Mouse (Mus musculus) hindbrain, embryonic 13.5 days (tissue): ENCODE data around the gene Lck. TPM values are rescaled to one million over a fixed set of nuclear protein-coding genes. Genes with fewer than 3 reads are reported as not detected.

Source experiments
- ATAC-seq: fragments of 200-750 bp; cut with Nextera tagmentation; 2 replicates; pipeline ENCODE4 v1.8.0; 2017; ENCODE audit warnings: moderate TSS enrichment; ENCODE audit not compliant: low FRiP score
- H3K27ac ChIP-seq: fragments of 300-500 bp; sonication (generic); 2 replicates; pipeline ENCODE4 v1.5.1; 2015; ENCODE audit warnings: inconsistent platforms, mild to moderate bottlenecking, moderate library complexity
- H3K27me3 ChIP-seq: fragments of 300-500 bp; sonication (generic); 2 replicates; pipeline ENCODE4 v1.6.1; 2015; ENCODE audit warnings: mild to moderate bottlenecking, inconsistent platforms
- H3K36me3 ChIP-seq: fragments of 300-500 bp; sonication (generic); 2 replicates; pipeline ENCODE4 v1.6.1; 2015; ENCODE audit warnings: mild to moderate bottlenecking, inconsistent platforms
- H3K4me1 ChIP-seq: fragments of 300-500 bp; sonication (generic); replicated peaks from 2 replicates; pipeline ENCODE4 v1.6.1; 2015; ENCODE audit warnings: inconsistent platforms
- H3K4me2 ChIP-seq: fragments of 300-500 bp; sonication (generic); 2 replicates; pipeline ENCODE4 v1.6.1; 2015; ENCODE audit warnings: inconsistent platforms, mild to moderate bottlenecking, moderate library complexity
- H3K4me3 ChIP-seq: fragments of 300-500 bp; sonication (generic); 2 replicates; pipeline ENCODE4 v1.5.1; 2015; ENCODE audit warnings: mild to moderate bottlenecking, inconsistent platforms
- H3K9ac ChIP-seq: fragments of 300-500 bp; sonication (generic); 2 replicates; pipeline ENCODE4 v1.6.1; 2015; ENCODE audit warnings: mild to moderate bottlenecking, inconsistent platforms
- H3K9me3 ChIP-seq: fragments of 300-500 bp; sonication (generic); 2 replicates; pipeline ENCODE4 v1.6.1; 2016; ENCODE audit warnings: inconsistent platforms
- WGBS: fragments of 180-500 bp; shearing (Covaris S2); methylation state at CpG from one replicate; pipeline ENCODE4 v1.1.7; 2015; 5-methylcytosine and 5-hydroxymethylcytosine counted together
- polyA plus RNA-seq: library from polyadenylated mRNA; unstranded; fragments of >200 nt; fragmentation: Nextera tagmentation; extraction: Ambion mirVana; gene quantifications from 2 replicates; pipeline ENCODE4 v1.2.1, GENCODE M21; 2015

Lck gene
- polyA plus RNA-seq, 1 experiment from 2014 or later = 7.6 TPM

GRCm38 (mm10) chr4:129614093-129614492, 40.7 kb upstream of the Lck start, which contains the start of gene Dcdc2b:
Dcdc2b (minus strand) TSS chr4:129614257.
- H3K27ac ChIP-seq = no peak within 1 kb of the TSS
- peaks cover 32% of the 10 kb centered on the region for H3K36me3 ChIP-seq
- H3K4me3 ChIP-seq = no peak within 1 kb of the TSS
- ATAC-seq = no peak
- H3K9ac ChIP-seq = no peak within 1 kb of the TSS
- H3K4me2 ChIP-seq = no peak within 1 kb of the TSS
- WGBS = 83% methylated on average over 6 of the region's 6 CpGs
- peaks cover 14% of the 10 kb centered on the region for H3K4me1 ChIP-seq
- no peaks in the 10 kb centered on the region for H3K9me3 ChIP-seq
- H3K27me3 ChIP-seq = no peaks in the 10 kb centered on the region

GRCm38 (mm10) chr4:129610472-129610871, 37.0 kb upstream of the Lck start:
- H3K9ac ChIP-seq = 0 out of 2 replicates have a peak overlapping the region, but pooled peaks have one; percentile 46
- no peak overlapping the region for H3K27ac ChIP-seq
- no peak for ATAC-seq
- no peaks in the 10 kb centered on the region for H3K27me3 ChIP-seq
- no peaks in the 10 kb centered on the region; the same call in 1 of the 2 replicates for H3K4me1 ChIP-seq
- no peak overlapping the region for H3K4me3 ChIP-seq
- 65% methylated on average over 4 of the region's 4 CpGs for WGBS
- peaks cover 41% of the 10 kb centered on the region for H3K36me3 ChIP-seq
- no peaks in the 10 kb centered on the region for H3K9me3 ChIP-seq
- H3K4me2 ChIP-seq = no peak overlapping the region

DNA sequence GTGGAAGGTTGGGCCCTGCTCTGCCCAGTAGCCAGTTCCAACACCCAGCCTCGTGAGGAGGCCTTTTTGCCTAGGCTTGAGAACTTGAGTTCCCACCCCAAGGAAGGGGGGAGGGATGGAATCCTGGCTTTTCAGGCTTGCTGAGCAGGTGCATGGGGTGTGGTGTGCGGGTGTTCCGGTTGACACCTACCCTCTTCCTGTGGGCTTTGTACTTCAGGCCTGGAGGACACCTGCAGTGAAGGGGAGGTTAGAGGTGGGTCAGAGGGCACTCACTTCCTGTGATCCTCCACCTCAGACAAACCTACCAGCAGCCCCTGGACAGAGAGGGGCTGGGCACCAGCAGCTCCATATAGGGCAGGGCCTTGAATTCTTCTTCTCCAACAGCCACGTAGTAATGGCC, 36.6 kb upstream of the Lck start:
- Histone ChIP-seq H3K9me3 (no peaks in the 10 kb centered on the region), H3K27ac (no peak overlapping the region), H3K27me3 (no peaks in the 10 kb centered on the region), H3K4me2 (no peak overlapping the region), H3K36me3 (peaks cover 44% of the 10 kb centered on the region), H3K9ac (peak overlapping the region; percentile 46; the same call in 1 of the 2 replicates), H3K4me1 (no peaks in the 10 kb centered on the region; the same call in 1 of the 2 replicates), H3K4me3 (no peak overlapping the region)
- 86% methylated on average over 4 of the region's 4 CpGs for WGBS
- no peak for ATAC-seq

- no peak for ATAC-seq
- Histone ChIP-seq H3K4me3 (no peak overlapping the region), H3K9me3 (no peaks in the 10 kb centered on the region), H3K27me3 (no peaks in the 10 kb centered on the region), H3K36me3 (peaks cover 53% of the 10 kb centered on the region), H3K4me2 (no peak overlapping the region), H3K27ac (no peak overlapping the region), H3K4me1 (no peaks in the 10 kb centered on the region; the same call in 1 of the 2 replicates), H3K9ac (no peak overlapping the region)
- 86% methylated on average over 12 of the region's 12 CpGs for WGBS
Observed at GRCm38 (mm10) chr4:129609139-129609631, 35.7 kb upstream of the Lck start.

DNA sequence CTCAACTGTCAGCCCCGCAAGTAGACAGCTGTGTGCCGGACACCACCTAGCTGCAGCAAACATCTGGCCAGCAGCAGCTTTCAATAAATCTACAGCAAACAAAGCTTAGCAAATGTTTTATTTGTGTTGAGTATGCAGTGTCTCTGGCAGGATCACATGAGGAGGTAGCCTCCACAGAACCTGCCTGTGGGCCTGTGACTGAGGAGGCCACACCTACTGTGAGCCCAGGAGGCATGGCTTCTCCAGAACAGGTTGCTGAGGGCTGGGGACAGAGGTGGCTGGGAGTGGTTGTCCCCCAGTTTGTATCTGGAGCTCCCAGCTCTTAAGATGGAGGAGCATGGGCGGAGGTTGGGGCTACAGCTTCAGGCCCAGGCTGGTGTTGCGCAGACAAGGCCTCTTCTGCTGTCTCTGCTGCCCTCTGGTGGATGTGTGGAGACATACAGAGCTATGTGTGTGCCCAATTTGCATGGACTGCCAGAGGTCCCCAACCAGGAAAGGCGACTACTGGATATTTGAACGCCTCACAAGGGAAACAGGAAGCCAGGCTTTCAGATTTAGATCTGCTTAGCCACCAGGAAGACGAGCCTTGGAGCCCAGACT, 35.1 kb upstream of the Lck start:
- Histone ChIP-seq H3K4me2 (no peak overlapping the region), H3K4me1 (no peaks in the 10 kb centered on the region; the same call in 1 of the 2 replicates), H3K9ac (peak overlapping the region; percentile 46; the same call in 1 of the 2 replicates), H3K27ac (peak overlapping the region; percentile 60), H3K27me3 (no peaks in the 10 kb centered on the region), H3K9me3 (no peaks in the 10 kb centered on the region), H3K36me3 (peaks cover 54% of the 10 kb centered on the region), H3K4me3 (no peak overlapping the region)
- 42% methylated on average over 7 of the region's 7 CpGs for WGBS
- ATAC-seq = peak; percentile 83

DNA sequence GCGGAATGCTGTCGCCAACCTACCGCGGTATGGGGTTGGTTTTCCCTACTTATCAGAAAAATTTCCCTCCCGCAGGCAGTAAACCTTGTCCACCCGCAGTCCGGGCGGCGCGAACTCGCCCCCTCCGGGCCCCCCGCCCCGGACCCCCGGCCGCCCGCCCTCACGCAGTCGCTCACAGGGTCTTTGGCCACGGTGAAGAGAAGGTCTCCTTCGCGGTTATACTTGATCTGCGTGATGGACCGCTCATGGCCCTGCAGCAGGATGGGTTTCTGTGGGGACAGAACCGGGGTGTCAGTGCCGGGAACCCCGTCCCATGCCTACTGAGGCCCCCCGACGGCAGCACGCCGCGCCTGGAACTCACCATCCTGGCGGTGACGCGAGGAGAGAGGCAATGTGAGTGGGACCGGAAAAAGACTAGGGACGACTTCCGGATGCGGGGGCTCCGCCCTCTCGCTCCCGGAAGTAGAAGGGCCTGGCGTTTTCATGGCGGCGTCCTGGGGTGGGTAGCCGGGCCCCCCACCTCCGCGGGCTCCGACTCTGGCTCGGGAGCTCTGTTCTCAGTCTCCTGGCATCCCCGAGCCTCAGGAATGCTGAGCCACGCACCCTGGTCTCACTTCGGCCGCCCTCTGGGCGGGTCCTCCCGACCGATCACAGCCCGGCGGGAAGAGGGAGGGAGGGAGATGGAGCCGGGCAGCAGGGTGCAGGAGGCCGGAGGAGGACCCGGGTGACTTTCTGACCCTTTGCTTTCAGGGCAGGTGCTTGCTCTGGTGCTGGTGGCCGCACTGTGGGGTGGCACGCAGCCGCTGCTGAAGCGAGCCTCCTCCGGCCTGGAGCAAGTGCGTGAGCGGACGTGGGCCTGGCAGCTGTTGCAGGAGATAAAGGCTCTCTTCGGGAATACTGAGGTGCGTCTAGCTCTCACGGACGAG, 27.1 kb upstream of the Lck start, which contains the start of the genes Eif3i and Tmem234:
Gene Eif3i, minus strand, starts transcription at position 416 of the 926 bp plus-strand sequence.
Gene Tmem234, plus strand, starts transcription at position 436 of the 926 bp plus-strand sequence.
- WGBS = under 1% methylated on average over 74 of the region's 74 CpGs
- Histone ChIP-seq H3K27me3 (no peaks in the 10 kb centered on the region), H3K9me3 (no peaks in the 10 kb centered on the region), H3K4me2 (peak within 1 kb of the TSS; percentile 88), H3K4me1 (peaks cover 37% of the 10 kb centered on the region), H3K9ac (peak within 1 kb of the TSS; percentile 95), H3K36me3 (peaks cover 61% of the 10 kb centered on the region), H3K27ac (peak within 1 kb of the TSS; percentile 86), H3K4me3 (peak within 1 kb of the TSS; percentile 99)
- ATAC-seq = peak; percentile 90

GRCm38 (mm10) chr4:129588865-129589264, 15.4 kb upstream of the Lck start:
- Histone ChIP-seq H3K27me3 (no peaks in the 10 kb centered on the region), H3K9me3 (no peaks in the 10 kb centered on the region), H3K36me3 (peaks cover 40% of the 10 kb centered on the region), H3K4me1 (peaks cover 8% of the 10 kb centered on the region), H3K9ac (no peak overlapping the region), H3K4me2 (no peak overlapping the region), H3K4me3 (no peak overlapping the region), H3K27ac (0 out of 2 replicates have a peak overlapping the region, but pooled peaks have one; percentile 18)
- 83% methylated on average over 4 of the region's 4 CpGs for WGBS
- ATAC-seq = no peak

DNA sequence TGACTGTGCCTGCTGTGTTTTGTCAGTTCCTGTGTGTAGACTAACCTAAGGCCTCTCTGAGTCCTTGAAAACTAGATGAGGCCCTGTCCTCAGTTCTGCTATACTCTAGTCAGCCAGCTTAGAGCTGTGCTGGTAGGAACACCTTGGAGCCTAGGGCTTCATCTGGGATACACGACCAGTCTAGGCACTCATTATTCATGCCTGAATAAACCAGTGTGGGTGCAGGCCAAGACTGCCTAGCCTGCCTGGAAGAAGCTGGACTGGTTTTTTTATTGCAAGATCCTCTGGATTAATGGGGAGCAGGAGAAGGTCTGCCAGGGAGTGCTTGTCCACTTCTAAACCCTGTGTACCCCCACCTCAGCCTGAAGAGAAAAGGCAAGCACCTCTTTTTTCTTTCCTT, 13.5 kb upstream of the Lck start:
- H3K27ac ChIP-seq = no peak overlapping the region
- no peaks in the 10 kb centered on the region for H3K27me3 ChIP-seq
- no peak overlapping the region for H3K4me2 ChIP-seq
- peaks cover 8% of the 10 kb centered on the region for H3K4me1 ChIP-seq
- WGBS = 37% methylated on average over 1 of the region's 1 CpGs
- H3K9me3 ChIP-seq = no peaks in the 10 kb centered on the region
- no peak for ATAC-seq
- H3K9ac ChIP-seq = no peak overlapping the region
- peaks cover 21% of the 10 kb centered on the region for H3K36me3 ChIP-seq
- no peak overlapping the region for H3K4me3 ChIP-seq

- no peaks in the 10 kb centered on the region for H3K27me3 ChIP-seq
- peaks cover 9% of the 10 kb centered on the region for H3K36me3 ChIP-seq
- H3K4me2 ChIP-seq = 0 out of 2 replicates have a peak overlapping the region, but pooled peaks have one; percentile 52
- peaks cover 8% of the 10 kb centered on the region for H3K4me1 ChIP-seq
- no peak for ATAC-seq
- H3K27ac ChIP-seq = no peak overlapping the region
- H3K9me3 ChIP-seq = no peaks in the 10 kb centered on the region
- H3K4me3 ChIP-seq = no peak overlapping the region
- H3K9ac ChIP-seq = no peak overlapping the region
- 84% methylated on average over 9 of the region's 9 CpGs for WGBS
Observed at GRCm38 (mm10) chr4:129585773-129586172, 12.3 kb upstream of the Lck start.

- peak overlapping the region; percentile 33 for H3K4me3 ChIP-seq
- WGBS = 3% methylated on average over 36 of the region's 36 CpGs
- H3K4me2 ChIP-seq = peak overlapping the region; percentile 52
- no peak for ATAC-seq
- no peaks in the 10 kb centered on the region for H3K27me3 ChIP-seq
- peaks cover 2% of the 10 kb centered on the region for H3K36me3 ChIP-seq
- peaks cover 8% of the 10 kb centered on the region for H3K4me1 ChIP-seq
- no peaks in the 10 kb centered on the region for H3K9me3 ChIP-seq
- H3K27ac ChIP-seq = 0 out of 2 replicates have a peak overlapping the region, but pooled peaks have one; percentile 12
- H3K9ac ChIP-seq = peak overlapping the region; percentile 46
Observed at GRCm38 (mm10) chr4:129584884-129585608, 11.6 kb upstream of the Lck start.

- H3K9me3 ChIP-seq = no peaks in the 10 kb centered on the region
- H3K4me1 ChIP-seq = peaks cover 8% of the 10 kb centered on the region
- no peak overlapping the region for H3K9ac ChIP-seq
- H3K27me3 ChIP-seq = no peaks in the 10 kb centered on the region
- no peak for ATAC-seq
- H3K27ac ChIP-seq = no peak overlapping the region
- peak overlapping the region; percentile 52 for H3K4me2 ChIP-seq
- H3K36me3 ChIP-seq = no peaks in the 10 kb centered on the region
- 69% methylated on average over 1 of the region's 1 CpGs for WGBS
- peak overlapping the region; percentile 33; the same call in 1 of the 2 replicates for H3K4me3 ChIP-seq
Observed at GRCm38 (mm10) chr4:129584370-129584769, 10.9 kb upstream of the Lck start.
